Mouse (Mus musculus) B cell, adult (primary cell): Measurements from ENCODE around the gene Gm13271. TPM values are rescaled to one million over a fixed set of nuclear protein-coding genes. Genes with fewer than 3 reads are reported as not detected.

ENCODE experiments used
- total RNA-seq: library from RNA; stranded (reverse); gene quantifications from 4 replicates; pipeline ENCODE4 v1.2.4, GENCODE M21; 2023; ENCODE audit not compliant: inconsistent age

Gm13271 gene
- total RNA-seq = not detected in 4 replicates

DNA sequence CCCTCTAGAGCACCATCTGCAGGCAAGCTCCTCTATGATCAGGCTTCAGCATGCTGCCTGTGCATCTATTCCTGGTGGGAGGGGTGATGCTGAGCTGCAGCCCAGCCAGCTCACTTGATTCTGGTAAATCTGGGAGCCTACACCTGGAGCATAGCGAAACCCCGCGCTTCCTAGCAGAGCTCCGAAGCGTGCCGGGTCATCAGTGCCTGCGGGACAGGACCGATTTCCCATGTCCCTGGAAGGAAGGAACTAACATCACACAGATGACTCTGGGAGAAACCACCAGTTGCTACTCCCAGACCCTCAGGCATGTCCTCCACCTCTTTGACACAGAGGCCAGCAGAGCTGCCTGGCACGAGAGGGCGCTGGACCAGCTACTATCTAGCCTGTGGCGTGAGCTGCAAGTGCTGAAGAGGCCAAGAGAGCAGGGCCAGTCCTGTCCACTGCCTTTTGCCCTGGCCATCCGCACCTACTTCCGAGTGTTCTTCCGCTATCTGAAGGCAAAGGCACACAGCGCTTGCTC lies at the start of gene Gm13271:
TSS of gene Gm13271 (plus strand) at position 51 of the 523 bp plus-strand sequence.

DNA sequence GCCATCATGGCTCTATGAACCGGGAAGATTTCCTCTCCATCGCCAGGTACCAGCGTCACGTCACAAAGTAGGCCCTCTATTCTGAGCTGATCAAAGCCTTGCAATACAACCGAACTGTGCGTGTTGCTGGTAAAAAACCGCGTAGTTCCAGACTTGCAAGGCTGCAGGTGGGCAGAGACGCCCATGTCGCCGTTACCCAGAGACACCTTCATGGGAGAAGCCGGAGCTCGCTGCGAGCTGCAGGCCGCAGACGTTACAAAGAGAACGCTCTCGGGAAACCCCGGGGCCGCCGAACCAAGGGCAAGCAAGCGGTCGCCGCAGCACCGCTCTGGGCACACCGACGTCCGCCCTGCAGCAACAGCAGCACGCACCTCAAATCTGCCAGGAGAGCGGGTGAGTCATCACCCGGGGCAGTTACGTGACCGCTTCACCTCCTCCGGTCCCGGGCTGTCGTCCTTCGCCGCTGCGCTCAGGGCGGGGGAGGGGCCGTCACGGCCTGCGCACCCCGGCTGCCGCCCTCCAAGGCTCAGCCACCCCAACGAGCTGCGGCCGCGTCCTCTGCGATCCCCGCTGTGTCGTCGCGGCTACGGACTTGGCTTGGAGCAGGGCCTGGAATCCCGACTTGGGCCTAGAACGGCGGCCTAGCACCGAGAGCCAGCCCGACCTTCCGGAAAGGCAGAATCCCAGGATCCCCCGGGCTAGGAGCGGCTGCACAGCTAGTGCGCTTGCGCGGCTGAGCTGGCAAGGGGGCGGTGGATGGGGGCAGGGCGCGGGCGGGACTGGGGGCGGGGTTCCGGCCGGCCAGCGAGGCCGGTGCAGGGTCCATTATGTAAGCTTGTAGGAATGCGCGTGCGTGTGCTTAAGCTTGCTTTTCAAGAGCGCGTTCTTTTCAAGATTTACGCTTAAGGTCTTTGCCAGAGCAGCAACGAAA lies 32.6 kb upstream of the Gm13271 start, which contains the start of the genes Gm26566 and Klhl9:
TSS of gene Gm26566 (plus strand) at position 15 of the 931 bp plus-strand sequence.
TSS of gene Klhl9 (minus strand) at position 675 of the 931 bp plus-strand sequence.

DNA sequence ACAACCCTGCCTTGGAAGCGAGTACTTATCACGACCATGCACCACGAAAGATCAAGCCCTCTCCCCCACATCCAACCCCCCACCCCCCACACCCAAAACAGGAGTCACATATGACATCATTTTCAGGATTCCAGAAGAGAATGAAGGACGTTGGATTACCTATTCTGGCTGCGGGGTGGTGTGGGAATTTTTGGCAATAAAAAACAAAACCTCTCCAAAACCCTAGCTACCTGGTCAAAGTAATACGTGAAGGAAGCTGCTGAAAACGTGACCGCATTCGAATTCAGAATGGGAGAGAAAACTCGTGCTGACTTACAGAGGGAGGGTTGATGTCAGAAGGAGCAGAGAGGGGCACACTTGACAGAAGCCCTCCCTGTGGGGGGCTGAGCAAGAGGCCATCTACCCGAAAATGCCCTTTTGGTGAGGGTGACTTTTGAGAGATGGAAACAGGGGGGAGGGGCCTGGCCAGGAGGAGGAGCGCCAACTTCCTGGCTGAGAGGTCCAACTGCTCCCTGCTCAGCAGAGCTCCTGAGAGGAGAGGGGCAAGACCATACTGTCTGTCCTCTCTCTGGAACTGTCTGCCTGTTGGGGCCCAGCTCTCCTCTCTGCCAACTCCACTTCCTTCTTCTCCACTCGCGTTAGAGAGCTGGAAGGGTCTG lies 5.1 kb downstream of the Gm13271 start, which contains the start of gene Gm13283:
TSS of gene Gm13283 (plus strand) at position 510 of the 659 bp plus-strand sequence.

GRCm38 (mm10) chr4:88773534-88773933 lies 18.9 kb downstream of the Gm13271 start, which contains the start of gene Gm13290:
Gene Gm13290 (plus strand): TSS chr4:88773834.

DNA sequence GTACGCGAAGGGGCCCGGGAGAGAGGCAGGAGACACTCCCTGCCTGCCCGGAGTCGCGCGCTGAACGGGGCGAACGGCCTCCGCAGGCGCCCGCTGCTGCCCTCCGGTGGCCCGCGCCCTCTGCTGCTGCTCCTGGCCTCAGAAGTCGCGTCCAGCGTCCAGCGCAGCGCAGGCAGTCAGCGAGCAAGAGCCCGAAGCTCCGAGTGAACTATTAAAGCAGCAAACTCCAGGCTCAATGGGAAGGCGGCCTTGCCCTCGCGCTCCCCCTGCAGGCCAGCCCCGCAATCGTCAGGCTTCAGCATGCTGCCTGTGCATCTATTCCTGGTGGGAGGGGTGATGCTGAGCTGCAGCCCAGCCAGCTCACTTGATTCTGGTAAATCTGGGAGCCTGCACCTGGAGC lies 22.0 kb downstream of the Gm13271 start, which contains the start of gene Gm13289:
TSS of gene Gm13289 (plus strand) at position 301 of the 400 bp plus-strand sequence.

GRCm38 (mm10) chr4:88779550-88779949 lies 24.9 kb downstream of the Gm13271 start, which contains the start of gene Gm13272:
Gene Gm13272 (plus strand): TSS chr4:88779850.

DNA sequence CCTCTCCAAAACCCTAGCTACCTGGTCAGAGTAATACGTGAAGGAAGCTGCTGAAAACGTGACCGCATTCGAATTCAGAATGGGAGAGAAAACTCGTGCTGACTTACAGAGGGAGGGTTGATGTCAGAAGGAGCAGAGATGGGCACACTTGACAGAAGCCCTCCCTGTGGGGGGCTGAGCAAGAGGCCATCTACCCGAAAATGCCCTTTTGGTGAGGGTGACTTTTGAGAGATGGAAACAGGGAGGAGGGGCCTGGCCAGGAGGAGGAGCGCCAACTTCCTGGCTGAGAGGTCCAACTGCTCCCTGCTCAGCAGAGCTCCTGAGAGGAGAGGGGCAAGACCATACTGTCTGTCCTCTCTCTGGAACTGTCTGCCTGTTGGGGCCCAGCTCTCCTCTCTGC lies 27.2 kb downstream of the Gm13271 start, which contains the start of gene Ifnz:
TSS of gene Ifnz (plus strand) at position 301 of the 400 bp plus-strand sequence.

GRCm38 (mm10) chr4:88785409-88785808 lies 30.7 kb downstream of the Gm13271 start, which contains the start of gene Gm13276:
Gene Gm13276 (plus strand): TSS chr4:88785709.

DNA sequence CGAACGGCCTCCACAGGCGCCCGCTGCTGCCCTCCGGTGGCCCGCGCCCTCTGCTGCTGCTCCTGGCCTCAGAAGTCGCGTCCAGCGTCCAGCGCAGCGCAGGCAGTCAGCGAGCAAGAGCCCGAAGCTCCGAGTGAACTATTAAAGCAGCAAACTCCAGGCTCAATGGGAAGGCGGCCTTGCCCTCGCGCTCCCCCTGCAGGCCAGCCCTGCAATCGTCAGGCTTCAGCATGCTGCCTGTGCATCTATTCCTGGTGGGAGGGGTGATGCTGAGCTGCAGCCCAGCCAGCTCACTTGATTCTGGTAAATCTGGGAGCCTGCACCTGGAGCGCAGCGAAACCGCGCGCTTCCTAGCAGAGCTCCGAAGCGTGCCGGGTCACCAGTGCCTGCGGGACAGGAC lies 33.7 kb downstream of the Gm13271 start, which contains the start of gene Gm13277:
TSS of gene Gm13277 (plus strand) at position 231 of the 400 bp plus-strand sequence.

DNA sequence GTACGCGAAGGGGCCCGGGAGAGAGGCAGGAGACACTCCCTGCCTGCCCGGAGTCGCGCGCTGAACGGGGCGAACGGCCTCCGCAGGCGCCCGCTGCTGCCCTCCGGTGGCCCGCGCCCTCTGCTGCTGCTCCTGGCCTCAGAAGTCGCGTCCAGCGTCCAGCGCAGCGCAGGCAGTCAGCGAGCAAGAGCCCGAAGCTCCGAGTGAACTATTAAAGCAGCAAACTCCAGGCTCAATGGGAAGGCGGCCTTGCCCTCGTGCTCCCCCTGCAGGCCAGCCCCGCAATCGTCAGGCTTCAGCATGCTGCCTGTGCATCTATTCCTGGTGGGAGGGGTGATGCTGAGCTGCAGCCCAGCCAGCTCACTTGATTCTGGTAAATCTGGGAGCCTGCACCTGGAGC lies 36.6 kb downstream of the Gm13271 start, which contains the start of gene Gm13278:
TSS of gene Gm13278 (plus strand) at position 301 of the 400 bp plus-strand sequence.

GRCm38 (mm10) chr4:88793936-88794675 lies 39.4 kb downstream of the Gm13271 start, which contains the start of gene Gm13275:
Gene Gm13275 (plus strand): TSS chr4:88794487.

DNA sequence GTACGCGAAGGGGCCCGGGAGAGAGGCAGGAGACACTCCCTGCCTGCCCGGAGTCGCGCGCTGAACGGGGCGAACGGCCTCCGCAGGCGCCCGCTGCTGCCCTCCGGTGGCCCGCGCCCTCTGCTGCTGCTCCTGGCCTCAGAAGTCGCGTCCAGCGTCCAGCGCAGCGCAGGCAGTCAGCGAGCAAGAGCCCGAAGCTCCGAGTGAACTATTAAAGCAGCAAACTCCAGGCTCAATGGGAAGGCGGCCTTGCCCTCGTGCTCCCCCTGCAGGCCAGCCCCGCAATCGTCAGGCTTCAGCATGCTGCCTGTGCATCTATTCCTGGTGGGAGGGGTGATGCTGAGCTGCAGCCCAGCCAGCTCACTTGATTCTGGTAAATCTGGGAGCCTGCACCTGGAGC lies 42.4 kb downstream of the Gm13271 start, which contains the start of gene Gm13279:
TSS of gene Gm13279 (plus strand) at position 301 of the 400 bp plus-strand sequence.

DNA sequence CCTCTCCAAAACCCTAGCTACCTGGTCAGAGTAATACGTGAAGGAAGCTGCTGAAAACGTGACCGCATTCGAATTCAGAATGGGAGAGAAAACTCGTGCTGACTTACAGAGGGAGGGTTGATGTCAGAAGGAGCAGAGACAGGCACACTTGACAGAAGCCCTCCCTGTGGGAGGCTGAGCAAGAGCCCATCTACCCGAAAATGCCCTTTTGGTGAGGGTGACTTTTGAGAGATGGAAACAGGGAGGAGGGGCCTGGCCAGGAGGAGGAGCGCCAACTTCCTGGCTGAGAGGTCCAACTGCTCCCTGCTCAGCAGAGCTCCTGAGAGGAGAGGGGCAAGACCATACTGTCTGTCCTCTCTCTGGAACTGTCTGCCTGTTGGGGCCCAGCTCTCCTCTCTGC lies 44.7 kb downstream of the Gm13271 start, which contains the start of gene Gm13285:
TSS of gene Gm13285 (plus strand) at position 301 of the 400 bp plus-strand sequence.

DNA sequence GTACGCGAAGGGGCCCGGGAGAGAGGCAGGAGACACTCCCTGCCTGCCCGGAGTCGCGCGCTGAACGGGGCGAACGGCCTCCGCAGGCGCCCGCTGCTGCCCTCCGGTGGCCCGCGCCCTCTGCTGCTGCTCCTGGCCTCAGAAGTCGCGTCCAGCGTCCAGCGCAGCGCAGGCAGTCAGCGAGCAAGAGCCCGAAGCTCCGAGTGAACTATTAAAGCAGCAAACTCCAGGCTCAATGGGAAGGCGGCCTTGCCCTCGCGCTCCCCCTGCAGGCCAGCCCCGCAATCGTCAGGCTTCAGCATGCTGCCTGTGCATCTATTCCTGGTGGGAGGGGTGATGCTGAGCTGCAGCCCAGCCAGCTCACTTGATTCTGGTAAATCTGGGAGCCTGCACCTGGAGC lies 48.3 kb downstream of the Gm13271 start, which contains the start of gene Gm13287:
TSS of gene Gm13287 (plus strand) at position 301 of the 400 bp plus-strand sequence.

Other genes starting within 250 kb of the Gm13271 start
- not detected in 4 replicates for gene Ifnb1, start 232.1 kb upstream of the Gm13271 start, total RNA-seq
- not detected in 4 replicates for gene Ifna15, start 196.6 kb upstream of the Gm13271 start, total RNA-seq
- not detected in 4 replicates for gene Ifna14, start 183.1 kb upstream of the Gm13271 start, total RNA-seq
- not detected in 4 replicates for gene Ifna9, start 162.5 kb upstream of the Gm13271 start, total RNA-seq
- not detected in 4 replicates for gene Ifna12, start 151.5 kb upstream of the Gm13271 start, total RNA-seq
- not detected in 4 replicates for gene C87499, start 120.5 kb upstream of the Gm13271 start, total RNA-seq
- not detected in 4 replicates for gene Ifna13, start 110.4 kb upstream of the Gm13271 start, total RNA-seq
- not detected in 4 replicates for gene Ifna16, start 77.9 kb upstream of the Gm13271 start, total RNA-seq
- not detected in 4 replicates for gene Ifna2, start 71.0 kb upstream of the Gm13271 start, total RNA-seq
- not detected in 4 replicates for gene Ifnab, start 63.5 kb upstream of the Gm13271 start, total RNA-seq
- not detected in 4 replicates for gene Gm26566, start 33.1 kb upstream of the Gm13271 start, total RNA-seq
- gene Klhl9, start 32.4 kb upstream of the Gm13271 start, total RNA-seq = 16.1 to 18.8 TPM (median 16.6 TPM) in 4 replicates
- gene Gm13283, start 5.3 kb downstream of the Gm13271 start, total RNA-seq = not detected in 4 replicates
- gene Gm13290, start 19.0 kb downstream of the Gm13271 start, total RNA-seq = not detected in 4 replicates
- gene Gm13289, start 22.1 kb downstream of the Gm13271 start, total RNA-seq = not detected in 4 replicates
- not detected in 4 replicates for gene Gm13272, start 25.0 kb downstream of the Gm13271 start, total RNA-seq
- gene Ifnz, start 27.3 kb downstream of the Gm13271 start, total RNA-seq = not detected in 4 replicates
- gene Gm13276, start 30.8 kb downstream of the Gm13271 start, total RNA-seq = not detected in 4 replicates
- not detected in 4 replicates for gene Gm13277, start 33.8 kb downstream of the Gm13271 start, total RNA-seq
- gene Gm13278, start 36.7 kb downstream of the Gm13271 start, total RNA-seq = not detected in 4 replicates
- not detected in 4 replicates for gene Gm13275, start 39.6 kb downstream of the Gm13271 start, total RNA-seq
- not detected in 4 replicates for gene Gm13279, start 42.5 kb downstream of the Gm13271 start, total RNA-seq
- gene Gm13285, start 44.8 kb downstream of the Gm13271 start, total RNA-seq = 0.36 TPM in 1 of 4 replicates, not detected in the others
- gene Gm13287, start 48.4 kb downstream of the Gm13271 start, total RNA-seq = not detected in 4 replicates
- gene Gm13288, start 50.7 kb downstream of the Gm13271 start, total RNA-seq = not detected in 4 replicates
- gene Ifna7, start 61.4 kb downstream of the Gm13271 start, total RNA-seq = not detected in 4 replicates
- not detected in 4 replicates for gene Ifna11, start 65.1 kb downstream of the Gm13271 start, total RNA-seq
- not detected in 4 replicates for gene Ifna6, start 72.5 kb downstream of the Gm13271 start, total RNA-seq
- not detected in 4 replicates for gene Ifna5, start 80.7 kb downstream of the Gm13271 start, total RNA-seq
- gene Ifna4, start 87.0 kb downstream of the Gm13271 start, total RNA-seq = not detected in 4 replicates
- gene Ifna1, start 95.2 kb downstream of the Gm13271 start, total RNA-seq = not detected in 4 replicates
- gene Ifne, start 125.3 kb downstream of the Gm13271 start, total RNA-seq = not detected in 4 replicates